Mouse (Mus musculus): ENCODE measurements around the gene Pcca. TPM values are rescaled to one million over a fixed set of nuclear protein-coding genes. Genes with fewer than 3 reads are reported as not detected.

The Pcca gene
- total RNA-seq, 2 experiments from 2014 or later = 30.2 to 34.4 TPM

DNA sequence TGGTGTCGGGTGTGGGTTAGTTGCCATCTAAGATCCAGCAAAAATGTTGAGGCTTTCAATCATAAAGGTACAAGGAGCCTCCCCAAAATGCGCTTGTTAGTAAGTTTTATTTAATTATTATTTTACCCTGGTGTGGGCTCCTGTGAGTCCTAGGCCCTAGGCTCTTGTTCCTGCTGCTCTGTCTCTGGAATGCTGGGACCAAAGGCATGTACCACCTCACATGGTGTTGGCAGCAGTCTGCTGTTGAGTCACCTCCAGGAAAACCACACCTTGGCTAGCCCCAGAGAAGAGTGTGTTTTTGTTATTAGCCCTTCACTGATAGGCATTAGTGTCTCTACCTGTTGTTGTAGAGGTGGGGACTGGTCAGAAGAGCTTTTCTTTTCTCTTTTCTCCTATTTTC, 83.5 kb downstream of the Pcca start:
- DNase-seq (ENCODE audit: low spot score in 2 of 2) = no peak
- intact Hi-C loops (cut with DNase I) = no loop called here

DNA sequence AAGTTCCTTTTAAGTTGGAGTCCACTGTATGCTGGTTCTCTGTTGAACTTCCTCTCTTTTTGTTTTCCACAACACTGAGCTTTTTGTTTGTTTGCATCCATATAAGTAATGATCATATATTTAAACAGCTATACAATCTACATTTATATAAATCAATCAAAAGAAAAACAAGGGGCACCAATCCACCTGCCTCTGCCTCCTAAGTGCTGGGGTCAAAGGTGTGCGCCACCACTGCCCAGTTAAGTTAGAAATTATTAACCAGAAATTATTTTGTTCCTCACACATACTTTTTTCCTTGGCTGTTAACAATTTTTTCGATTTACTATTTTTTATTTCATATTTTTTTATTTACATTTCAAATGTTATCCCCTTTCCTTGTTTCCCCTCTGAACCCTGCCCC, 99.3 kb downstream of the Pcca start:
- no peak for DNase-seq (ENCODE audit: low spot score in 2 of 2)
- intact Hi-C loops (cut with DNase I) = no loop called here

DNA sequence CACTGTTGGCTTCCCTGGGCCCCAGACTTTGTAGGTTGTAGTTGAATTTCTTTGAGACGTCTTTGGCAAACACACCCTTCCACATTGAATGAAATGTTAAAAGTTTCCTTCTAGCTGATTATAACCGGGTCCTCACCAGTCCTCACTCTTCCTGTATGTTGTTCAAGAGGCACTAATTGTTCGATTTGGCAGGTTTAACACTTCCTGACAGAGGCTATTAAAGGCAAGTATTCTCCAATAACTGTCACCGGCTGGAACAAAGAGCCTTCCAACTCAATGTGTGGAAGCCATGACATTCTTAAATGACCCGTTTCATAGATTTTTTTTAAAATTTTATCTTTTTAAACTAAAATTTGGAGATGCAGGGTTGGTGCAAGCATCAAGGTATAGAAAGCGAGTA, 102.5 kb downstream of the Pcca start:
- no peak for DNase-seq (ENCODE audit: low spot score in 2 of 2)
- intact Hi-C loops (cut with DNase I) = no loop called here

DNA sequence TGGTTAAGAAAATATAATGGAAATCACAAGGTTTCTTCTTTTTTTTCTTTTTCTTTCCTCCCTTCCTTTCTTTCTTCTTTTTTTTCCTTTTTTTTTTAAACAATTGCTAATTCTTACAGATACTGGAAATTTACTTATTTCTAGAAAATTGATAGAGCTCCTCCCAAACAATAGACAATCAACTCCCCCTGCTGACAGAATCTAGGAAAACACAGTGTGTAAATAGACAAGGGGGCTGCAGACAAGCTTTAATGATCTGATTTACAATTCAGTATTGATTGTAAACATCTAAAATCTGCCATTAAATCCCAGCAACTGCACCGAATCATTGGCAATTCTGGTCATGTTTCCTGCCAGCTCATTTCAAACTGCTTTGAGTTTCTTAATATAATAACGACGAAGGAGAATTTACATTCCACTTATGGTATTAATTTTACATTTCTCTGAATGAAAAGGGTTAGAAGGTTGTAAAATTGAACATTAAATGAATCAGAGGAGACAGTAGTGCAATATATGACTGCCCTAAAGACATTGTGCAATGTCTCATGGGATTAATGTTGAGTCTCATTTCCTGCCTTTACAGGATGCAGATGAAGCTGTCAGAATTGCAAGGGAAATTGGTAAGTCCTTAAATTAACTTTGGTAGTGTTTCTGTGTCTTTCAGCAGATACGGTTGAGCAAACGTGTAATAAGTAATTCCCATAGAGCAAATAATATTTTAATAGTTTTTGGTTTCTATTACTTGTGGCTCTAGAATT, 103.9 kb downstream of the Pcca start:
- intact Hi-C loops (cut with DNase I) = no loop called here

DNA sequence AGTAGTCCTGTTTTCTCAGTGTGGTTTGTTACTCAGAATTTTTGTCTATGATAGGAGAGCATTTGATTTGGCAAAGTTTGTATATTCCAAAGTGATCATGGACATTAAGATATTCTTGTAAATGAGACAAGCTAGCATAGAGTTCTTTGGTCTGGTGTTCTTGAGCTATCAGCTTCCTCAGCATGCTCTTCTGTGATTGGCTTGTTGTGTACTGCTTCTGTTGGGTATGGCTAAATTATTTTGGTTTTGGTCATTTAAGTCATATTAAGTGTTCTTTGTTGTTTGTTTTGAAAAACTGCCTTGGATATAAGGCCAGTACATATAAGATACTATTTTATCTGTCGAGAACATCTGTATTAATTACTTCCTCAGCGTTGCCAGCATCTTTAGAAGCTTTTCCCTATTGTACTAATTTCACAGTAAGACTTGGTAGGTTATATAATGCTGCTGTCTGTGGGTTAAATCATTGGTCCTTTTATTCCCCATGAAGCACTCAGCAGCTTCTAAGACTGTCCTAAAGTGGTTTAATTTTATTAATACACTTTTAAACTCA, 105.1 kb downstream of the Pcca start:
- DNase-seq (ENCODE audit: low spot score in 2 of 2) = no peak
- intact Hi-C loops (cut with DNase I) = no loop called here

More for the DNA sequence above, 103.9 kb downstream of the Pcca start:
- no peak for DNase-seq (ENCODE audit: low spot score in 2 of 2)

DNA sequence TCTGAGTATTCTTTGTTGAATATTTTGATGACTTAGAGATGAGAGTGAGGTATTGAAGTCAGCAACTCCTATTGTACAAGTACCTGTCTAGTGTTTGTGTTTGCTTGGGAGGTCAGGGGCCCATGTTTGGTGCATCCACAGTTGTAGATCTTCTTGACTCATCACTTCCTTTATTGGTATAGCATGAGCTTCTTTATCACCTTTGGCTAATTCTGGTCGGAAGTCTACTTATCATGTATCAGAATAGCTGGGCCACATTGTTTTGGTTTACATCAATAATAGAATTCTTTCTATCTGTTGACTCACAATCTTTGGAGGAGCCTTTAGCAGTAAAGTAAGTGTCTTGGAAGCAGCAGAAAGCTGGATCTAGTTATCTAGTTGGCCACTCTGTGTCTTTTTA, 108.3 kb downstream of the Pcca start:
- no peak for DNase-seq (ENCODE audit: low spot score in 2 of 2)
- intact Hi-C loops (cut with DNase I) = no loop called here

DNA sequence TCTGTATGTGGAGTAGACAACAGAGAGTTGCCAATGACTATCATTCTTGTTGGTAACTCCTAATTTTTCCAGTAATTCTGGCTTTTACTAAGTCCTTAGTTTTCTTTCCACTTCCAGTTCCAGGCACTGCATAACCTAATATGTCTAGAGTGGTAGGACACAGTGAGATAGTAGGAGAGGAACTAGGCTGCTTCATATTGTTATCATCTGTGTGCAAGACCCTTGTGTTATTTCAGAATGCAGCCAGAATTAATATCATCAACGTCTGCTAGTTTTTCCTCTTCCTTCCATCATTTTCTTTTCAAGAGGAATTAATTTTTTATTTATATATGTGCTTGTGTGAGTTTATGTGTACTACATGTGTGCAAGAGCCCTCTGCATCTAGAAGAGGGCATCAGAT, 114.1 kb downstream of the Pcca start:
- intact Hi-C loops (cut with DNase I) = no loop called here

GRCm38 (mm10) chr14:122649336-122649950, 115.3 kb downstream of the Pcca start:
- intact Hi-C loops (cut with DNase I) = no loop called here
- DNase-seq (ENCODE audit: low spot score in 2 of 2) = no peak

More for the DNA sequence above, 114.1 kb downstream of the Pcca start:
- DNase-seq (ENCODE audit: low spot score in 2 of 2) = no peak

DNA sequence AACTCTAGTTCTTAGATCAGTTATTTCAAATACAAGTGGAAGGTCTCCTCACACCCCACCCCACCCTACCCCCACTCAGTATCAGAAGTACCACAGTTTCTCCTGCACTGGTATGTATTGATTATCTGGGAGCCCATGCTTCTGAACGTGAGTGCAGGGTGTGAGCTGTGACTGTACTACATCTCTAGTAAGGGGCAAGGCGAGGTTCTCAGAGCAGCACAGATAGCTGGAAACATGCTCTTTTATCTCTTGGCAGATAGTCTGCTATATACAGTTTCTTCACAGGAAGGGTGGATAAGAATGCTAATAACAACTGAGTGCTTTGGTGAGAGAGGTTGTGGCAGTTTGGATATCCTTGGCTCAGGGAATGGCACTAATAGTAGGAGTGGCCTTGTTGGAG, 117.6 kb downstream of the Pcca start:
- DNase-seq (ENCODE audit: low spot score in 2 of 2) = no peak
- intact Hi-C loops (cut with DNase I) = no loop called here

- intact Hi-C loops (cut with DNase I) = no loop called here
- no peak for DNase-seq (ENCODE audit: low spot score in 2 of 2)
These were observed 141.5 kb downstream of the Pcca start for GRCm38 (mm10) chr14:122675661-122676060.

GRCm38 (mm10) chr14:122683645-122684044, 149.5 kb downstream of the Pcca start:
- intact Hi-C loops (cut with DNase I) = no loop called here
- DNase-seq (ENCODE audit: low spot score in 2 of 2) = no peak

- intact Hi-C loops (cut with DNase I) = no loop called here
- DNase-seq (ENCODE audit: low spot score in 2 of 2) = no peak
These were observed 150.1 kb downstream of the Pcca start for GRCm38 (mm10) chr14:122684250-122684649.

GRCm38 (mm10) chr14:122684811-122685210, 150.7 kb downstream of the Pcca start:
- intact Hi-C loops (cut with DNase I) = no loop called here

DNA sequence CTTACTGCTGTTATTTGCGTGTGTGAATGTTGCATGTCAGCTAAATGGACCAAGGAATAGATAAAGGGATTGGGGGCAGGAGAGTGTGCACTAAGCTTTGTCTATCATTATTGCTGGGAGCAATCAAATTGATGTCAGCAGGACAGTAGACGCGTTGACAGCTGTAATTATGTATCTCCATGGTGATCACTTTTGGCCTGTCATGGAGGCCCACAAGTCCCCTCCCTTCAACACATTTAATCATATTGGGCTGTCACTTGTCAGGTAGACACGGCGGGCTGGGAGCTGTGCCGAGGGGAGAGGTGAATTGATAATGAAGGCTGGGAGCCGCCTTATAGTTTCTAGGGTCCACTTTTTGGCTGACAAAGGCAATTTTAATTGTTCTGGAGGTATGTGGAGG, 153.3 kb downstream of the Pcca start:
- intact Hi-C loops (cut with DNase I) = no loop called here
- no peak for DNase-seq (ENCODE audit: low spot score in 2 of 2)

More at GRCm38 (mm10) chr14:122684811-122685210, 150.7 kb downstream of the Pcca start:
- DNase-seq (ENCODE audit: low spot score in 2 of 2) = no peak

DNA sequence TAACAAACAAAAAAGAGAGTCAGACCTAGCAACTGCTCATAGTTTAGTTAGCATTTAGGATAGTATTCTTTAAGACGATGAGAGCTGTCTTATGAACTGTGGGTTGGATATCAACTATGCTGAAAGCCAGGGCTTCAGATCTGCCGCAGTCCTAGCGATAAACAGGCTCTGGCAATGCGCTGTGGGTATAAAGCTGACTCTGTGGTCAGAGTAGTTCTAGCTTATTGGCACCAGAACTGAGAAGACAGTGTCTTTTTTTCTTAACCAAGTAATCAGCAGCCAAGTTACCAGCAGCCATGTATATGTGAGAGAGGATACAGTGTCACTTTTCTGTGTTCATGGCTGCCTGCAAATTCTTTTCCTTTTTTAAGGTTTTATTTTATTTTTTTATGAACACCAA, 154.3 kb downstream of the Pcca start:
- no peak for DNase-seq (ENCODE audit: low spot score in 2 of 2)
- intact Hi-C loops (cut with DNase I) = no loop called here

GRCm38 (mm10) chr14:122689136-122689815, 155.2 kb downstream of the Pcca start:
- DNase-seq (ENCODE audit: low spot score in 2 of 2) = peak; percentile 2 to 8
- intact Hi-C loops (cut with DNase I) = no loop called here

- intact Hi-C loops (cut with DNase I) = no loop called here
These were observed 157.4 kb downstream of the Pcca start for GRCm38 (mm10) chr14:122691555-122691954.

DNA sequence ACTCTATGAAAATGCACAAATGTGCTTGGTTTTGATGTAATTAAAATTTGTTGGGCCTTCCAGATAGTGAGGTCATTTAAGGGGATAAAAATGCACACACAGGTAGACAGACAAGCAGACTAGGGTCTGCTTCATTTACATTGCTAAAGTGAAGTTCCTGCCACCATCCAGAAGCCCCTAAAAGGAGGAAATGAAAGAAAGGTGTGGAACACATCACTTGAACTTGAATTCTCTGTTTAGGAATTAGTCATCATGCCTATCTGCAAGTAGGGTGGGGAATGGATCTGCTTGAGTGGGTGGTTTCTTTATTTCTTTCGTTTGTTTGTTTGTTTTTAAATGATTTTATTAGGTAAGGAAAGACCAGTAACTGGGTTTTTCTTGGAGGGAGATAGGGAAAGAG, 166.2 kb downstream of the Pcca start:
- intact Hi-C loops (cut with DNase I) = no loop called here
- DNase-seq (ENCODE audit: low spot score in 2 of 2) = no peak

More at GRCm38 (mm10) chr14:122691555-122691954, 157.4 kb downstream of the Pcca start:
- DNase-seq (ENCODE audit: low spot score in 2 of 2) = no peak

- no peak for DNase-seq (ENCODE audit: low spot score in 2 of 2)
- intact Hi-C loops (cut with DNase I) = no loop called here
These were observed 179.7 kb downstream of the Pcca start for GRCm38 (mm10) chr14:122713793-122714192.

DNA sequence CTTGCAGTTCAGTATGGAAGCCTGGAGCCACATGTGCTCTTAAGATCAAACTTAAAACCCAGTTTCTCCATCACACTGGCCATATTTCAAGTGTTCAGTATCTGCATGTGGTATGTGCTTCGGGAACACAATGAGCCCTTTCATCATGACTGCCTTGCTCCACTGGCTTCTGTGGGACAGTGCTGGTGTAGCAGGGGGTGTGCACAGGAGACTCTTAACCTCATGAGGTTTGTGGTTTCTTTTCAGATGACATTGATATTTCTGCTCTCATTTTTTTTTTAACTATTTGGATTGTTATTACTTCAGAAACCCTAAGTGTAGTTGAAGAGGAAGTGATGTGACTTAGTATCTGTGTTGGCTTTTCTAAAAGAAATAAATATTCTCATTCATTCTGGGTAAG, 180.8 kb downstream of the Pcca start:
- intact Hi-C loops (cut with DNase I) = no loop called here
- no peak for DNase-seq (ENCODE audit: low spot score in 2 of 2)

Measured in left cerebral cortex, postnatal 14 days (tissue).